Mouse (Mus musculus): ENCODE results near the gene Dok4. TPM values are rescaled to one million over a fixed set of nuclear protein-coding genes. Genes with fewer than 3 reads are reported as not detected.
A peak's percentile ranks its signal among the peaks of the same experiment; 100 is the strongest.

Gene Dok4
- polyA plus RNA-seq, 1 experiment: 85.0 TPM

- TF ChIP-seq CTCF (IDR thresholded peaks at IDR 0.05; ENCODE audit: borderline replicate concordance, extremely low read depth, insufficient read depth, insufficient read length) (peak; percentile 69), POLR2A (IDR thresholded peaks at IDR 0.05; ENCODE audit: borderline replicate concordance, extremely low read depth, insufficient read depth, insufficient read length, poor library complexity, severe bottlenecking) (no peak)
- DNase-seq (ENCODE audit: low read depth): peak; percentile 79
Observed at GRCm38 (mm10) chr8:94913061-94913660, 37.0 kb upstream of the Dok4 start.

GRCm38 (mm10) chr8:94908847-94909246 is 32.7 kb upstream of the Dok4 start:
- peak; percentile 90 for TF ChIP-seq CTCF (IDR thresholded peaks at IDR 0.05; ENCODE audit: borderline replicate concordance, extremely low read depth, insufficient read depth, insufficient read length)
- TF ChIP-seq POLR2A (IDR thresholded peaks at IDR 0.05; ENCODE audit: borderline replicate concordance, extremely low read depth, insufficient read depth, insufficient read length, poor library complexity, severe bottlenecking): no peak
- DNase-seq (ENCODE audit: low read depth): peak; percentile 78

- no peak for TF ChIP-seq CTCF (IDR thresholded peaks at IDR 0.05; ENCODE audit: borderline replicate concordance, extremely low read depth, insufficient read depth, insufficient read length)
- TF ChIP-seq POLR2A (IDR thresholded peaks at IDR 0.05; ENCODE audit: borderline replicate concordance, extremely low read depth, insufficient read depth, insufficient read length, poor library complexity, severe bottlenecking): no peak
- DNase-seq (ENCODE audit: low read depth): no peak
Observed at GRCm38 (mm10) chr8:94907591-94908300, 31.6 kb upstream of the Dok4 start.

- TF ChIP-seq CTCF (IDR thresholded peaks at IDR 0.05; ENCODE audit: borderline replicate concordance, extremely low read depth, insufficient read depth, insufficient read length) (no peak), POLR2A (IDR thresholded peaks at IDR 0.05; ENCODE audit: borderline replicate concordance, extremely low read depth, insufficient read depth, insufficient read length, poor library complexity, severe bottlenecking) (no peak)
- DNase-seq (ENCODE audit: low read depth): peak; percentile 87
Observed at GRCm38 (mm10) chr8:94904450-94905175, 28.5 kb upstream of the Dok4 start.

GRCm38 (mm10) chr8:94903709-94904108 is 27.6 kb upstream of the Dok4 start:
- DNase-seq (ENCODE audit: low read depth): no peak
- TF ChIP-seq CTCF (IDR thresholded peaks at IDR 0.05; ENCODE audit: borderline replicate concordance, extremely low read depth, insufficient read depth, insufficient read length) (no peak), POLR2A (IDR thresholded peaks at IDR 0.05; ENCODE audit: borderline replicate concordance, extremely low read depth, insufficient read depth, insufficient read length, poor library complexity, severe bottlenecking) (no peak)

DNA sequence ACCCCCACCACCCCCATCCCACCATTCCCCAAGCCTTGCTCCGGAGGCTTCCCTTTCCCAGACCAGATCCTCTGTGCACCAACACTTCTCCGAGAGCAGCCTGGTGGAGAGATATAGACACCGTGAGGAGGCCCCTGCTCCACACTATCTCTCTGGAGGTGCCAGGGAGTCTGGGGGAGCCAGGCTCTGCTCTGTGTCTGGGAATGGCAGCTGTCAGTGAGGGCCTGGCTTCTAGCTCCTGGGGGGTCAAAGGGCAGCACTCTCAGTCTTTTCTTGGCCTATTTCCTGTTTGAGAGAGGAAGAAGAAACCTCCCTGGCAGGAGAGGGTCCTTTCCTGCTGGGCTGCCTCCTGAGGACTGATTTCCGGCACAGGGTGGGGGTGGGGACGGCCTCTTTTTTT is 24.9 kb upstream of the Dok4 start:
- no peak for TF ChIP-seq CTCF (IDR thresholded peaks at IDR 0.05; ENCODE audit: borderline replicate concordance, extremely low read depth, insufficient read depth, insufficient read length)
- TF ChIP-seq POLR2A (IDR thresholded peaks at IDR 0.05; ENCODE audit: borderline replicate concordance, extremely low read depth, insufficient read depth, insufficient read length, poor library complexity, severe bottlenecking): no peak
- no peak for DNase-seq (ENCODE audit: low read depth)

DNA sequence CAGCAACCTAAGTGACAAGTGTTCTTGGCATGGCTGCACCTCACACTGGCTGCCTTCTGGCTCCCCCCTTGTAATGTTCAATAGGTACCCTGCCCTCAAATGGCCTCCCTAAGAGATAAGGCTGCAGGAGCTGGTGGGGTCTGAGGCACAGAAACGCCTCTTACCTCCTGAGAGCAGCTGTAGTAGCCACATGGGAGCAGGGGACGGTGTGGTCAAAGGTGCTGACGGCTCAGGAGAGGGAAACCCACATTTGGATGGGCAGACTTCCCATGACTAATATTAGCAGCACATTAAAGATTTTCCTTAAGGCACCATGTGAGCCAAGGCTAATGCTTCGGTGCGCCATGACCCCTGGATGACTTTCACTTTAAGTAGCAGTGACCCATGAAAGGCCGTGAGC is 24.5 kb upstream of the Dok4 start:
- TF ChIP-seq CTCF (IDR thresholded peaks at IDR 0.05; ENCODE audit: borderline replicate concordance, extremely low read depth, insufficient read depth, insufficient read length) (no peak), POLR2A (IDR thresholded peaks at IDR 0.05; ENCODE audit: borderline replicate concordance, extremely low read depth, insufficient read depth, insufficient read length, poor library complexity, severe bottlenecking) (no peak)
- no peak for DNase-seq (ENCODE audit: low read depth)

DNA sequence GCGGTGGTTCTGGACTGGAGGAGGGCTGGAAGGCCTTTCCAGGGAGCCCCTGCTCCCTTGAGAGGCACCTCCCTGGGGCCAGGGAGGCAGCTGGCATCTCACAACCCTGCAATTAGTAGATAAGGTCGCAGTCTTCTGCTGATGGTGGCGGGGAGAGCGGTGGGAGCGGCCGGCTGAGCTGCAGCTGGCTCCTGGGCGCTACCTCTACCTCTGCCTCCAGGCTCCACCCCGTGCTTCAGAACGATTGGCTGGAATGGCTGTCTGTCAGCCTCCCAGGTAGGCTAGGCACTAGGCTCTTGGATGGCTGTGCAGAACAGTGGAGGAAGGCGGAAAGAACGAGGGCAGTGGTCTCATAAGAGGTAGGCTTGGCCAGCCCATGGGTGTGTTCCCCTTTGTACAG is 23.1 kb upstream of the Dok4 start:
- no peak for TF ChIP-seq POLR2A (IDR thresholded peaks at IDR 0.05; ENCODE audit: borderline replicate concordance, extremely low read depth, insufficient read depth, insufficient read length, poor library complexity, severe bottlenecking)
- DNase-seq (ENCODE audit: low read depth): peak; percentile 52

DNA sequence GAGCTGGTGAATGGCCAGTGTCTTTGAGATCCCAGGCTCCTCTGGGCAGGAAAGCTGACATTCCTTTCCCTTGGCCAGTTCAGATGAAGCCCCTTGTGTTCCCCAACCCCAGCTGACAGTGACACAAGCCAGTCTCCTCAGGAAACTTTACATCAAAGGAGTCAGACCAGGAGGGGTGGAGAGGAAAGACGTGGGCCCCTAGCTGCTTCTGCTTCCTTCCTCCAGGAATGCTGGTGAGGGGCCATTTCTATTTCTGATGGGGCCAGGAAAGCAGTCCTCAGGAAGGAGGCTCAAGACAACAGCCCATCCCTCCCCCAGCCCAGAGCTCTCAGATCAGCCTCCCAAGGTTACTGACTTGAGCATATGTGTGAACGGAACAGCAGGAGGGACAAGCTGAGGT is 16.8 kb upstream of the Dok4 start:
- DNase-seq (ENCODE audit: low read depth): no peak
- TF ChIP-seq POLR2A (IDR thresholded peaks at IDR 0.05; ENCODE audit: borderline replicate concordance, extremely low read depth, insufficient read depth, insufficient read length, poor library complexity, severe bottlenecking) (no peak), CTCF (IDR thresholded peaks at IDR 0.05; ENCODE audit: borderline replicate concordance, extremely low read depth, insufficient read depth, insufficient read length) (no peak)

DNA sequence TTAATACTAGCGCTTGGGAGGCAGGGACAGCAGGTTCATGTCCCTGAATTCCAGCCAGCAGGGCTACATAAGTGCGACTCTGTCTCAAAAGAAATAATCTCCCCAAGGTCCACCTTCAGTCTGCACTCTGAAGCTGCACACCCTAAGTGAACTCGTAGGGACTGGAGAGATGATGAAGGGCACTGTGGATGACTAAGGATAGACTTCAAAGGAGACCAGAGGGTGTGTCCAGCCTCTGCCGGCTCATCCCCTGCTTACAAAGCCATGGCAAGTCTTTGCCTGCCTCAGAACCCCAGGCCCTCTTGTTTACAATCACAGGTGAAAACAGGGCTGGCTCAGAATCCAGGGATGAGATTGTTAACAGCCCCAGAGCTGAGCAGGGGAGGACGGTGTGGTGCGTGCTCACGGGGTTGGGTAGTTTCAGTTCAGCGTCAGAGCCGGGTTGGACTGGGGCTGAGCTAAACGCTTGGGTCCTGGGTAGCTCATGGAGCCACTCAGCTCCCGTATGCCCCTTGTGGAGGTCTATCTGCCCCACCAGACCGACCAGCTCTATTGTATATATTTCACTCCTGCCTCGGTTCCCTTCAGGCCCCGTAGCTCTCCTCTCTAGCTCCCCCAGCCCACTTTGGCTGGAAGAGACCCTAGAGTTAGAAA is 12.4 kb upstream of the Dok4 start:
- DNase-seq (ENCODE audit: low read depth): no peak

DNA sequence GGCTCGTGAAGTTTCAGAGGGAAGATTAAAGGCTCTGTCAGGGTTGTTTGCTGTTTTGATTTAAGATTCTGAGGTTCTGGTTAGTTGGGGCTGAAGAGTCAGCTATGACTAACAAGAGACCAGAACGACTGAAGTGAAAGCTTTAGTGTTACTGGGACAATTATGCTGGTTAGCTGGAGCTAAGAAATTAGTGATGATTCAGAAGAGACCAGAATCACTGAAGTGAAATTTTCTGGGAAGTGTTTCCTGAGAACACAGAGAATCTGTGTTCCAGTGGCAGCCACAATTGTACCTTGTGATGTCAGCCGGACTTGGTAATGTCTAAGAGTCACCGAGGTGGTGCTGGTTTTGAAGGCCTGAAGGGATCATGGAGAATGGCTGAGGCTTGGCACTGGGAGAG is 4.6 kb upstream of the Dok4 start:
- TF ChIP-seq POLR2A (IDR thresholded peaks at IDR 0.05; ENCODE audit: borderline replicate concordance, extremely low read depth, insufficient read depth, insufficient read length, poor library complexity, severe bottlenecking): no peak
- no peak for TF ChIP-seq CTCF (IDR thresholded peaks at IDR 0.05; ENCODE audit: borderline replicate concordance, extremely low read depth, insufficient read depth, insufficient read length)
- no peak for DNase-seq (ENCODE audit: low read depth)

More for the DNA sequence above, 12.4 kb upstream of the Dok4 start:
- TF ChIP-seq POLR2A (IDR thresholded peaks at IDR 0.05; ENCODE audit: borderline replicate concordance, extremely low read depth, insufficient read depth, insufficient read length, poor library complexity, severe bottlenecking) (no peak), CTCF (IDR thresholded peaks at IDR 0.05; ENCODE audit: borderline replicate concordance, extremely low read depth, insufficient read depth, insufficient read length) (no peak)

All from brain, embryonic 14.5 days (tissue).